Mouse (Mus musculus) cerebellum, adult 2 months (tissue): ENCODE data around the gene Rbm28.

ENCODE experiments used
- CTCF ChIP-seq: fragments of 200-500 bp; IDR thresholded peaks from 2 replicates; pipeline ENCODE4 v1.5.1; 2011; ENCODE audit warnings: low read depth, mild to moderate bottlenecking, control low read depth, low read length, moderate library complexity, borderline replicate concordance; ENCODE audit not compliant: insufficient read depth
- POLR2A ChIP-seq: fragments of 200-500 bp; IDR thresholded peaks from 2 replicates; pipeline ENCODE4 v1.6.1; 2011; ENCODE audit warnings: low read length, control low read depth, borderline replicate concordance; ENCODE audit not compliant: insufficient read depth

DNA sequence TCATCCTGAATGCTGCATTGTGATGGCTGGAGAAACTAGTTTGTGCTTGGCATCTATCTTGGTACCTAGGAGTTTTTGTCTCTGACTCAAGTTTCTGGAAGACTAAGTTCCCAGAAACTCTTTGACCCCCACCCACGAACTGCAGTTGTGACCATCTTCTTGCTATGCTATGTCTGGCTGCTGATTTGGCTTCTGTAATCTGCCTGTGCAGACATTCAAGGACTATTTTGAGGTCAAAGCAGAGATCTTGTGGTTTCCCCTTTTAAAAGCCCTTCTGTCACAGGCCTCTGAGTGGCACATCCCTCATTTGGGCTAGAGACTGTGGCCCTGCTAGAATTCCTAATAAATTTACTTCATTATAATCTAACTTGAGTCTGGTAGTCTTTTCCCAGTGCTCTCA is 23.1 kb upstream of the Rbm28 start:
- TF ChIP-seq POLR2A (no peak), CTCF (no peak)
